28 mouse cellular contexts compared by ENCODE assay signal in the genomic region with DNA sequence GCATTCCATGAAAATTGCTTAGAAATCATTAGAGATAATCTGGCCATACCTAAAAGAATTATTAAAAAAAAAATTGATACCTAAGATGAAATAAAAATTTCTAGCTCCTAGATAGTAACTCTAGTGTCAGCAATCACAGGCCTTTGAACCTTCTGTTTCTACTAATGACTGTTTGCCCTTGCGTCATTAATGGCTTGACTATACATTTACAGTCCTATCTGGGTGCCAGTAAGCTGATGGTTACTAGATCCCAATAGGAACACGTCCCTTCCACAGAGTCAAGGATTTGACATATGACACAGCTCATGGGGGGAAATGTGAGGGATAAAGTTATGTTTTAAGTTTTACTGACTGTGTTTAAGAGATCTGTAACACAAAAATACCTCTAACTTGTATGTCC.
"Had no signal": no experiment of that assay in that cellular context is flagged by ENCODE, and none has a peak within 500 bp of the region (broad histone marks: within the 10 kb centered on the region; RNA-seq: fewer than 3 reads in every experiment).

No protein-coding gene starts in this region.

- H3K36me3 ChIP-seq: embryonic facial prominence, embryonic 10.5 days; embryonic facial prominence, embryonic 12.5 days; embryonic facial prominence, embryonic 13.5 days; embryonic facial prominence, embryonic 15.5 days; forebrain, embryonic 10.5 days; forebrain, embryonic 12.5 days; forebrain, embryonic 15.5 days had no signal

- ATAC-seq: forebrain, embryonic 13.5 days; forebrain, embryonic 14.5 days; forebrain, embryonic 15.5 days; forebrain, embryonic 16.5 days; forebrain, postnatal 0 days had no signal

- H3K9me3 ChIP-seq: embryonic facial prominence, embryonic 10.5 days; embryonic facial prominence, embryonic 12.5 days; embryonic facial prominence, embryonic 13.5 days; embryonic facial prominence, embryonic 15.5 days; forebrain, embryonic 10.5 days; forebrain, embryonic 12.5 days; forebrain, embryonic 13.5 days; forebrain, embryonic 15.5 days had no signal

- H3K4me3 ChIP-seq: embryonic facial prominence, embryonic 10.5 days; embryonic facial prominence, embryonic 12.5 days; embryonic facial prominence, embryonic 13.5 days; embryonic facial prominence, embryonic 15.5 days; erythroblast, embryonic 14.5 days; forebrain, embryonic 10.5 days; forebrain, embryonic 12.5 days; forebrain, embryonic 13.5 days; forebrain, embryonic 15.5 days; gastrocnemius, adult 2 months; heart, adult 2 months had no signal

- H3K9ac ChIP-seq: embryonic facial prominence, embryonic 12.5 days; embryonic facial prominence, embryonic 13.5 days; embryonic facial prominence, embryonic 15.5 days; forebrain, embryonic 12.5 days; forebrain, embryonic 13.5 days; forebrain, embryonic 15.5 days; forebrain, postnatal 0 days had no signal

- H3K4me1 ChIP-seq: embryonic facial prominence, embryonic 10.5 days; embryonic facial prominence, embryonic 12.5 days; embryonic facial prominence, embryonic 13.5 days; embryonic facial prominence, embryonic 15.5 days; forebrain, embryonic 10.5 days; forebrain, embryonic 12.5 days; forebrain, embryonic 13.5 days; forebrain, embryonic 15.5 days had no signal

- DNase-seq: cerebellum, adult 2 months; cerebellum, adult 8-10 months; cerebellum, adult 9-10 months; cerebellum, adult 9-11 months; cerebellum, postnatal 14 days; cerebellum, postnatal 25 days; cerebellum, postnatal 36 days; embryo, embryonic 11 days; forebrain, postnatal 0 days; gastrocnemius, adult 2 months; gastrocnemius, postnatal 10 days; gastrocnemius, postnatal 14 days; gastrocnemius, postnatal 25 days; gastrocnemius, postnatal 36 days; heart, adult 11 months; heart, adult 18-20 months; heart, adult 2 months had no signal

- H3K4me2 ChIP-seq: embryonic facial prominence, embryonic 12.5 days; embryonic facial prominence, embryonic 13.5 days; embryonic facial prominence, embryonic 15.5 days; forebrain, embryonic 12.5 days; forebrain, embryonic 13.5 days; forebrain, embryonic 15.5 days had no signal

- H3K27ac ChIP-seq: embryonic facial prominence, embryonic 10.5 days; embryonic facial prominence, embryonic 12.5 days; embryonic facial prominence, embryonic 13.5 days; embryonic facial prominence, embryonic 15.5 days; forebrain, embryonic 10.5 days; forebrain, embryonic 12.5 days; forebrain, embryonic 13.5 days; forebrain, embryonic 15.5 days; gastrocnemius, adult 2 months; heart, adult 2 months had no signal

- H3K27me3 ChIP-seq: embryonic facial prominence, embryonic 12.5 days; embryonic facial prominence, embryonic 13.5 days; embryonic facial prominence, embryonic 15.5 days; forebrain, embryonic 12.5 days; forebrain, embryonic 13.5 days; forebrain, embryonic 15.5 days had no signal
